Mouse (Mus musculus): ENCODE data around the gene Dhx58.

Gene Dhx58

DNA sequence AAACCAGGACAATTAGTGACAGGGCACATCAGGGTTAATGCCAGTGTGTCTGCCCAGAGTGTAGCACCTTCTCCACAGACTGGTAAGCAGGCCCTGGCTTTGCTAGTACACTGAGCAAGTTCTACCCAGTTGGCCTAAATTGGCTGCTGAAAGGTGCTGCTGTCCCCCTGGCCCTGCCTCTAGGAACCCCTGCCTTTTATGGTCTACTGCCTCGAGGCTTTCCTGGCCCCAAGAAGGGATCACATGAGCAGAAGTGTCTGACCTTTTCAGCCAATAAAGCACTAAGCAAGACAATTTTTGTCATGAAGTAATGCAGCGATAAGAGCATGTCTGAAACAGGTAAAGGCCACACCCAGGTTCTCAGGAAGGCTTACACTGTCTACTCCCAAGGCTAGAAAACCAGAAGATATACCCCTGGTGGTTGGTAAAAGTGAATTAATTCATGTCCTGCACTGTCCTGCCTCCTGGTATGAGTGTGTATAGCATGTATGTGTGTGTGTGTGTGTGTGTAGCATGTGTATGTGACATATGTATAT is 18.5 kb upstream of the Dhx58 start:
- DNase-seq (ENCODE audit: low read depth, low spot score), result no peak

DNA sequence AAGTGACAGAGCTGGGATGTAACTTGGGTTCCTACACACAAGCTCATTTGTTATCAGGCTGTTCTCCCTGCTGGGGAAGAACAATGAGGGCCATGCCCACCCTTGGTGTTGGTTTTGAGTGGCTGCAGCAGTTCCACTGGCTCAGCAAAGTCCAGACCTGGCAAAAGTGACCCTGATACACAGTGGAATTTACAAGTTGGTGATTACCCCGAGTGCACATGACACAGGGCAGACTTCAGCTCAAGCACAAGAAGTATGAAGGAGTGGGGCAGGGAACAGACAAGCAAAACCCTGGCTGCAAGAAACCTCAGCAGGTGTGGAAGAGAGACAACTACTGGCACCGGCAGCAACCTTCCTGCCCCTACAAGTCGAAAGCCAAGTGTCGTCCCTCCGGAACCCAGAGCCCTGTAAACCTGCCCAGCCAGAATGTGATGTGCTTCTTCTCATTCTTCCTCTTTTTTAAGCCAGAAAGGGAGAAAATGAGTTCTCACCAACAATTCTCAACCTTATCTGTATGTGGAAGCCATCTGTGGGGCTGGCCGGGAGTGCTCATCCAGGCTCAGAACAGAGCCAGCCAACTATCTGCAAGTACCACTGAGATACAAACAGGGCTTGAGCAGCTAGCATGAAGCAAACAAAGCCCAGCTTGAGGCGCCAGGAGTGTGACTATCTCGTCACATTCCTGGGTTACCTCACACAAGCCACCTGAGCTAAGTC is 17.9 kb upstream of the Dhx58 start:
- DNase-seq (ENCODE audit: low read depth, low spot score), result no peak

DNA sequence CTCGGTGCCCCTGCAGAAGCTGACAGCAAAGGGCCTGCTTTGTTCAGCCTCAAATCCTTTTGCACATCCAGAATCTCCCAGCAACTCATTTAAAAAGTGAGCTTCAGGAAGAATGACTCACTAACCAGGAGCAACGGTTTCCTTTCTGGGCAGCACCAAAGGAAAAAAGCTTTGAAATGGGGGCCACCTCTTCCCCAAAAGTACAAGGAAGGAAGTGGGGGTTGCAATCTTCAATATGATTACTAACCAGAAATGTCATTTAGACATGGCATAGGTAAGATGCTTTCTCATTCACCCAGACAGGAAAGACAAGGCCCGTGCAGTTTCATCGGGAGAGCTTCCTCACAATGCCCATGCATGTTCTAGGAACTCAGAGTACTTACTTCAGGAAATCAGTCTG is 17.2 kb upstream of the Dhx58 start:
- DNase-seq (ENCODE audit: low read depth, low spot score), result no peak

DNA sequence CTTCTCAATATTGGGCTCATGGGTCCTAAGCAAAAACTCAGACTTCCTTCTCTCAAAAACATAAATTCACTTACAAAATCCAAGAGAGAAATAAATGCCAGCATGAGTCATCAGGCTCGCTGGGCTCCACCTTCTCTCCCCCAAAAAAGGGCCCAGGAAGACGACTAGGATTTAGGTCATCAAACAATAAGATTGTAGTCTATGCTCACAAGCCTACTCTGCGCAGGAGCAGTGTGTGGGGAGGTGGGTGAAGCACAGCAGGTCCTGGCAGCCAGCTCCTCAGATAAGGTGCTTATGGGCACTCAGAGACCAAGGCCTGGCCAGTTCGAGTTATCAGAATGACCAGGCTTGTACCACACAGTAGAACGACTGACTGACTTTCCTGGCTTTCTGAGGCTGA is 16.3 kb upstream of the Dhx58 start:
- no peak for DNase-seq (ENCODE audit: low read depth, low spot score)

DNA sequence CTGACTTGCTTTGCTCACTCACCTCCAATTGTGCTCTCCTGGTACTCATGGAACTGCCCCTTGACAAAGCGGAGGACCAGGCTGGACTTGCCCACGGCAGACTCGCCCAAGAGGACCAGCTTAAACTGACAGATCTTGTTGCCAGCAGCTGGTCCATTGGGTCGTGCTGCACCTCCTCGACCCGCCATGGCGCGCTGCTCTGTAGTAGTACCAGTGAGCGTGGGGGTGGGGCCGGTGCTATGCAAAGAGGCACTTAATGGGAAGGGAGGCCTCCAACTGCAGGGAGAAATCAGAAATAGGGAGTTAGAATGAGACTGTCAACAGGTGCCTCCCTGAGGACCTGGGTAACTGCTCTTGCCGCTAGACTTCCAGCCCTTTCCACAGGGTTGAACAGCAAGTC is 15.8 kb upstream of the Dhx58 start:
- no peak for DNase-seq (ENCODE audit: low read depth, low spot score)

DNA sequence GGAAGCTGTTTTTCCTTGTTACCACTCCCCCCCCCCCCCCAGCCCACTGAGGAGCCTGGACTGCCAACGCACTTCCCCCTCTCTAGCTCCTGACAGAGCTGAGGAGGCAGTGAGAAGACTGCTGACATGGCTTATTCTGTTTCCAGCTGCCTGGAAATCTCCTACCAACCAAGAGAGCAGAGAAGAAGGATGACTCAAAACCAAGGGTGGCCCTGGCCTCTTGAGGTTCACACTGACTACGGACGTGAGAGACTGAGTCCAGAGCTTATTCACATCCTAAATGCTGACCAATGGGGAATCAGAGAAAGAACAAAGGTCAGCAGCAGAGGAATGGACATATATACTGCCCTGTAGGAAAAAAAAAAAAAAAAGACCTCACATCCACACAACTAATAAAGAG is 15.2 kb upstream of the Dhx58 start:
- DNase-seq (ENCODE audit: low read depth, low spot score), result no peak

DNA sequence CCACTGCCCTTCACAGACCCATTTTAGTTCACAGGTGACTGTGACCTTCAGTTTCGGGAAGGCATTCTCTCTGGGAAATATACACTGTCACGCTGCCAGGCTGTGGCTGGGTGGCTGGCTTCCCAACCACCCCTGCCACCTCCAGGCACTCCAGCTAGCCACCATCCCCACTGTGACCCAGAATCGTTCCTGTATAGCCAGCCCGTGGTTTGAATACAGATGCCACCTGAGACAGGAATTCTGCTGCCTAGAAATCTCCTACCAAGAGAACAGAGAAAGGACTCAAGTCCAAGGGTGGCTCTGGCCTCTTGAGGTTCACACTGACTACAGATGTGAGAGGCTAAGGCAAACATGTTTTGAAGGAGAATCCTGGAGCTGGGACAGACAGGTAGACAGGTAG is 14.8 kb upstream of the Dhx58 start:
- no peak for DNase-seq (ENCODE audit: low read depth, low spot score)

DNA sequence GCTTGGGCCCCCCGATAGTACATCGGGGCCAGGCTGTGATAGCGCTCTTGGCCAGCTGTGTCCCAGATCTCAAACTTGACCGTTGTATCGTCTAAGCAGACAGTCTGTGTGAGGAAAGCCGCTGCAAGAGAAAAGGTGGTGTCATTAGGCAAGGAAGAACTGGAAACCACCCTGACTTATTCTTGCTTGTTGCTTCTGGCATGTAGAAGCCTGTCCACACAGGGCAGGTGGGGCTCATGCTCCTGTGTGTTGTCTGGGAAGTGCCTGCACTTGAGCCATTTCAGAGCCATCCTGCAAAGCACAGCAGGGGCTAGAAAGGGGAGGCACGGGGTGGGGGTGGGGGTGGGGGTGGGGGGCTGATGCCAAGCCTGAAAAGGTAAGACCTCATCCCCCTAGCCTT is 14.4 kb upstream of the Dhx58 start:
- DNase-seq (ENCODE audit: low read depth, low spot score), result no peak

DNA sequence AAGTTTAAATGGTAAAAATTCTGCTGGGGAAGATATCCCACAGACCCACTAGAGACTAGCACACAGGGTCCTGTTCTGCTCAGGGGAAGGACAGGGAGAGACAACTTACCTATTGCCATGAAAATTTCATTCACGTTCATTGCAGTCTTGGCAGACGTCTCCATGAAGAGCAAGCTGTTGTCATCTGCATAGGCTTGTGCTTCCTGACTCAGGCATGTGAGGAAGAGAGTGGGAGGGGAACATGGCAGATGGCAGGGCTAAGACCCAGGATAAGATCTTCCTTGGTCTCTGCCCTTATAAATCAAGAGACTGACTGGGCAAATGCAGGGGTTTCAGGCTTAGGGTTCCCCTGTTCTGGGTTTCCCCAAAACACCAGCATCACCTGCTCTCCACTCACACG is 12.6 kb upstream of the Dhx58 start:
- DNase-seq (ENCODE audit: low read depth, low spot score), result no peak

DNA sequence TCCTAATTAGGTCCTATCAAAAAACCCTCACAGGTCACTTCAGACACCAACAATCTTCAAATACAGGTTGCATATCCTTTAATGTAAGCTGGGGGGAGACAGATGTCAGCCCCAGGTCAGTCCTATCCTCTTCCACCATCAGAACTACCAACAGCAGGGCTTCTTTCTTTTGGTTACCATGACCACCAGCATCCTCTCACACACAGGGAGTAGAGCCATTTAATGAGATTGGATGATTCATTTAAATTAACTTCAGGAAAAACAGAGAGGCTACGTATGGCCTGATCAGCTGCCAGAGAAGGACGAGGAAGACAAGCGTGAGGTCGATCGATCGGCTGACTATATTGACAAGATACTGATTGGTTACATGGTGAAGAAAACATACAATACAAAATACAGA is 10.9 kb upstream of the Dhx58 start:
- DNase-seq (ENCODE audit: low read depth, low spot score), result no peak

DNA sequence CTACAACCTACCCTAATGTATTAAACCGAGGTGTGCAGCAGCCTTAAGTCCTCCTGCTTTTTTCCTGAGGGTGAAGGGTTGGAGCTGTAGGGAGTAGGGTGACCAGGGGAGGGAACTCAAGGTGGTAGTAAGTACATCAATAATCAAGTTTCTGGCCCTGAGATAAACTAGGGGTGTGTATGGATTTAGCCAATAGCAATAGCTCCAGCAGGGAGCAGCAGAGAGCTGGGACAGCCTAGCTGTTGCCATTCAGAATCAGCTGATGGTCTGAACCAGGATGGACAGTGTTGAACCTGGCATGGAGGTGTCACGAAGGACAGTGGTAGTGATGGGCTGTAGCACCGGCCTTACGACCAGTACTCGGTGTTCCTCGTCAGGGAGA is 10.5 kb upstream of the Dhx58 start:
- peak; percentile 45 for DNase-seq (ENCODE audit: low read depth, low spot score)

DNA sequence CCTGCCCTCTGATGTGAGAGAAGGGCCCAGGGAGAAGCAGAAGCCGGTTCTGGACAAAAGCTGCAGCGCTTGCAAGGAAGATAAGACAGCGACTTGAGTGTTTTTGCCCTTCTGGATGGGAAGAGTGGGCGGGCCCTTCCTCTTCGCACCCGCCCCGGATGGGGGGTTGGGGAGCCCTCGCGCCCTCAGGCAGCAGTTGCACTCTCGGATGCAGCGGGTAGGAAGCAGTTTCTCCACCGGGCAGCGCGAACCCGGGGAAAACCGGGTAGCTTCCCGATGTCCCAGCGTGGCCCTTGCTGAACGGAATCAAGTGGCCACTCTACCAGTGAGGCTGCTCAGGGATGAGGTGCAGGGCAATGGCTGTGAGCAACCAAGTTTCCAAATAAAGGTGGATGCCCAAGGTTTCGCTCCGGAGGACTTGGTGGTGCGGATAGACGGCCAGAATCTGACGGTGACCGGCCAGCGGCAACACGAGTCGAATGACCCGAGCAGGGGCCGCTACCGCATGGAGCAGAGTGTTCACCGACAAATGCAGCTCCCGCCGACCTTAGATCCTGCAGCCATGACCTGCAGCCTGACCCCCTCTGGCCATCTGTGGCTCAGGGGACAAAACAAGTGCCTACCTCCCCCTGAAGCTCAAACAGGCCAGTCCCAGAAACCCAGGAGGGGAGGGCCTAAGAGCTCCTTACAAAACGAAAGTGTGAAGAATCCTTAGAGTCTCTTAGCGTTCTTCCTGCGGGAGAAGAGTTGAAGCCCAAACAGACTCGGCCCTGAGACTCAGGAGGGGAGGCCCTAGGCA is 9.9 kb upstream of the Dhx58 start, which contains the start of gene Hspb9:
Hspb9 (plus strand) TSS at position 116 of the 799 bp plus-strand sequence.
- no peak for DNase-seq (ENCODE audit: low read depth, low spot score)

DNA sequence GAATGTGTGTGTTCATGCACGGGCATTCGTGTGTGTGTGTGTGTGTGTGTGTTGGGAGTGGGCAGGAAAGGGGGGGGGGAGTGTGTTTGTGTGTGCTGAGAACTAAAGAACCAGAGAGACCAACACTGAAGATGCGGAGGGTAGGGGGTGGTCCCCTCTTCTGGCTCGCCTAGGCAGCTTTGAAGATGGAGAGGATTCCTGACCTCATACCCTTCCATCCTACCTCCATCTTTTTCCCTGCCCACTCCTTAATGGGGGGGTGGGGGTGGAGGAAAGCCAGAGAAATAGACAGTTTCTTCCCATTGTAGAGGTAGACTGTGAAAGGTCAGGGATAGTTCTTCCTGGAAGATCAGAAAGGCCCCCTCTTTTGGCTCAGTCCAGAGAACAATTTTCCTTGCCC is 9.1 kb upstream of the Dhx58 start:
- no peak for DNase-seq (ENCODE audit: low read depth, low spot score)

DNA sequence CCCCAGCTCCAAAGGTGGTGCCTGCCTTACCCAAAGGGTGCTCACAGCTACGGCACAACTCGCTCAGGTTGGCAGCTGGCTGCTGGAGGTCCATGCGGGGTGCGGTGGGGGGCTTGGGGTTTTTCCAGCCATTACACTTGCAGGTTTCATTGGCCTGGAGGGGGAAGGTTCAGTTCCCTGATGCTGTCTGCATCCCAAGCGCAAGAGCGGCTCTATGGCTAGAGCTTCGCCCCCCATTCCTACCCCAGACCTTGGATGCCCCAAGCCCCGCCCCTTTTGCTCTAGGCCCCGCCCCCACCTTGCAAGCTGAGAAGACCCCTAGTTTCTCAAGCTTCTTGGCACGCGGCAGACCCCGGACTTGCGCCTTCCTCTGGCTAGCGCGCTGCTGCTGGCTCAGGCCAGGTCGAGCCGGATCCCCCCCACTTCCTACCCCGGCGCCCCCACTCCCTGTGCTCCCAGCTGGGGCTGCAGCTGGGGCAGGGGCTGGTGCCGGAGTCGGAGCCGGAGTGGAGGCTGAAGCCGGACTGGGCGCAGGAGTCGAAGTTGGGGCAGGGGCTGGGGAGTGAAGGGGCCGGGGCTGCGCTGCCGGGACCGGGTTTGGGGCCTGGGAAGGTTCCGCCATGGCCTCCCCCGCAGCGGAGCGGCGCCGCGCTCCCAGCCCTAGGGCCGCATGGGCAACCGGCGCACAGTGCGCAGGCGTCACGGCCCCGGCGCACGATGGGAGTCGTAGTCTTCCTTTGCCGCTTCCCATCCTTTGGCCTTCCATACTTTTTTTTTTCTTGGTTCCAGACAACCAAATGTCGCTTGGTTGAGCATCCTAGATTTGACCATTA is 7.9 kb upstream of the Dhx58 start, which contains the start of gene Kat2a:
Kat2a (minus strand) TSS at position 683 of the 833 bp plus-strand sequence.
- peak; percentile 64 for DNase-seq (ENCODE audit: low read depth, low spot score)

DNA sequence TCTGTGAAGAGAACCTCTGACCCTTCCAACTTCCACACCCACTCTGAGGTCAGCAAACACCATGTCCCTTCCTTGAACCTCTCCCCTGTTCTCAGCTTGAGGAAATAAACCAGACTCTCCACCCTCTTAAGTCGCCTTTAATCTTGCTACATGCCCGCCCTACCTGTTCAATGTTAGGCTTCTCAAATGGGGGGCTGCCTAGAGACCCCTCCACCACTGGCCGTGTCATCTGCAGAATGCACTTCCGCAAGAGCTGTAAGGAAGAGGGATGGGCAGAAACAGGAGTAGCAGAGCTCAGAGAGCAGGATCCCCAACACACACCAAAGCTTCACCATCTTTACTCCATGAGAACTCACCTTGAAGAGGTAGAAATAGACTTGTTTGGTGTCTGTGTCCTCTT is 6.9 kb upstream of the Dhx58 start:
- DNase-seq (ENCODE audit: low read depth, low spot score), result no peak

DNA sequence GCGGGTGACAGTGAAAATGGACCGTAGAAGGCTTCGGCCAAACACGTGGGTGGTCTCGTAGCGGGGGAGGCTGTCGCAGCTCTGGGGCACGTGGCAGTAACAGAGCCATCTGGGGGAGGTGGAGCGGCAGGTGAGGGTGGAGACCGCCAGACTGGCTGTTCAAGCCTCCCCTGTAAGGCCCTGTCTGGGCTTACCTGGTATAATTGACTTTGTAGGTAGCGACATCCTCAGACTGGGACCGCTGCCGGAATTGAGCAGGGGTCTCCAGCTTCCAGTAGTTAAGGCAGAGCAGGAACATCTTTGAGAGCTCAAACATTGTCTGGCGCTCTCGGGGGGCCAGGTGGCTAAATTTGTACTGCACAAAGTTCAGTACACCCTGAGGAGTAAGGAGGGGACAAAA is 6.5 kb upstream of the Dhx58 start:
- DNase-seq (ENCODE audit: low read depth, low spot score), result no peak

DNA sequence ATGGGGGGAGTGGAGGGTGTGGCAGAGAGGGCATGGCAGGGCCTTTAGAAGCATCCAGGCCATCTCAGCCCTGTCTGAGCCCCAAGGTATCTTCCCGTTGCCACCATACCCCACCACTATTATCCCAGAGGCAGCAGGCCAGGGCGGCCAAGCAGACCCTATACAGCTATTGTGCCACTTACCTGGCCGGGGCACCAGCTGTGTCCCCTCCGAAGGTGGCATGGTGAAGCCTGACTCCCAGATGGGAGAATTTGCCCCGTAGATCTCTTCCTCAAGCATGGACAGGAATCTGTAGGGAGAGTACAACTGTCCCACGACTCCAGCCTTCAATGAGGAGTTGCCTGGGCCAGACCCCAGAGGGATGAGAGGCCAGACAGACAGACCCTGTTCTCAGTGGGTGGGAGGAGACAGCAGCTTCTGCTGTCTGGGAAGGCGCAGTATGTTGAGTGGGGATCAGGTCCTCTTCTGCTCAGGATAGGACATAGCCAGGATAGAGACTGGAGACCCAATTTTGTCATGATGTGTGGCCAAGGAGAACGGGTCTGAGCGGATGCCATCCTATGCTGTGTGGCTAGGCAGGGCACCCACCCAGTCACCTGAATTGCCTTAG is 5.2 kb upstream of the Dhx58 start:
- DNase-seq (ENCODE audit: low read depth, low spot score), result no peak

DNA sequence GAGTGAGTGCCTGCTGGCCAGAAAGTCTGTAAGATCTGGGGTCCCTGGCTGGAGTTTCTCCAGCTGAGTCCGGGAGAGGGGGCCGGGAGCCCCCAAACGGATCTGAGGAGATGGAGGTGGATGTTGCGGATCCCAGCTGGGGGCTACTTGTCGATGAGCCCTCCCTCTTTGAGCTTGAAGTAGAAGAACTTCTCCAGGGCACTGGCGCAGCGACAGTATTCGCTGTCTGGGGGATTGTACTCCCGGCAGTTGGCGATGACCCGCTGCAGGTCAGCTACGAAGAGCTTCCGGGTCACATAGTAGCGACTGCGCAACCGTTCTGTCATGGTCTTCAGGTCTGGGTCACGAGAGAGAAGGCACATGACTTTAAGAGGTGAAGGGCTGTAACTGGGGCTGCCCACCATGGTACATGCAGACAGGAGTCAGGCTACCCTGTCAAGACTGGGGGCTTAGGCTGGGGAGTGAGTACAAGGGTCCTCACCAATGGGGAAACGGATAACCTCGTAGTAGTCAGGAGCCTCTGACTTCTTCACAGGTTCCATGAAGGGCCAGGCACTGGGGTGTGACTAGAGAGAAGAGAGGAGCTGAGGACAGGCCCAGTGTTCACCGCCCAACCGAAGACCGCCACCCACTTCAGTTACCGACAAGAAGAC is 1.1 kb upstream of the Dhx58 start:
- no peak for DNase-seq (ENCODE audit: low read depth, low spot score)

DNA sequence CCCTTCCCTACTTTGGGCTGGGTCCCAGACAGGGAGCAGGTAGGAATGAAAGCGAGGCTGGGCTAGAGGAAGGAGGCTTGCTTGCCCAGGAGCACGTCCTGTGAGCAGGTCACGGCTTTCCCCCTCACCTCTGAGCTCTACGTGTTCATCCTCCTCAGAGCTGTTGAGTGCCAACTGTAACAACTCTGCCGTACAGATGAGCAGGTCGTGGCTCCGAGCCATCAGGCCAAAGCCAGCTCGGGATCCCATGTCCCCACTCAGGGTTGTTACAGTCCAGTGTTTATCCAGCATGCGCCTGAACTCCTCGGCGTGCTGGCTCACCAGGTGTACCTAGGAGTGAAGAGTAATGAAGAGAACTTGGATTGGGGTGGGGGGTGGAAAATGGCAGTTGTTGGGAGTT is 705 bp downstream of the Dhx58 start:
- no peak for DNase-seq (ENCODE audit: low read depth, low spot score)

DNA sequence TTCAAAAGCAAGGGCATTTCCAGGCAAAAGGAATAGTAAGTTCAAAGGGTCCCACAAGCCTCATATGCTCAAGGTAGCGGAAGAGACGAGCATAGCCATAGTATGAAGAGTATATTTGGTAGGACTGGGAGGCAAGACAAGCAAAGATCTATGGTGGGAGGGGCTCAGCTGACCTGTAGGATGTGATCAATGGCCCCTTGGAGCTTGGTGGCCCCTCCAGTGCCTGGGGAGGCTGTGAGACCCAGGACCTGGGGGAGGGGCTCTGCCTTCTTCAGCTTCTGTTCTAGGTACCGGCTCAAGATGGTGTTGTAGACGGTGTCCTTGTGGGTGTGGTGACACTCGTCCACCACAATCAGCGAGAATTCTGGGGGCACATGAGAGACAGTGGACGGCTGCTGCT is 1.2 kb downstream of the Dhx58 start:
- no peak for DNase-seq (ENCODE audit: low read depth, low spot score)
